Mouse (Mus musculus) heart, embryonic 13.5 days (tissue): Measurements from ENCODE around the gene Uck1. TPM values are rescaled to one million over a fixed set of nuclear protein-coding genes. Genes with fewer than 3 reads are reported as not detected.

Source experiments
- ATAC-seq: fragments of 200-750 bp; cut with Nextera tagmentation; 2 replicates; pipeline ENCODE4 v1.8.0; 2017; ENCODE audit warnings: moderate TSS enrichment; ENCODE audit not compliant: insufficient number of reproducible peaks, low FRiP score, low TSS enrichment; ENCODE audit errors: extremely low read depth
- H3K27ac ChIP-seq: fragments of 300-500 bp; sonication (generic); replicated peaks from 2 replicates; pipeline ENCODE4 v1.5.1; 2015; ENCODE audit warnings: moderate library complexity, mild to moderate bottlenecking, inconsistent platforms
- H3K27me3 ChIP-seq: fragments of 300-500 bp; sonication (generic); replicated peaks from 2 replicates; pipeline ENCODE4 v1.6.1; 2015; ENCODE audit warnings: mild to moderate bottlenecking, inconsistent platforms
- H3K36me3 ChIP-seq: fragments of 300-500 bp; sonication (generic); 2 replicates; pipeline ENCODE4 v1.6.1; 2015; ENCODE audit warnings: mild to moderate bottlenecking, inconsistent platforms
- H3K4me1 ChIP-seq: fragments of 300-500 bp; sonication (generic); 2 replicates; pipeline ENCODE4 v1.6.1; 2015; ENCODE audit warnings: inconsistent platforms
- H3K4me2 ChIP-seq: fragments of 300-500 bp; sonication (generic); 2 replicates; pipeline ENCODE4 v1.6.1; 2015; ENCODE audit warnings: inconsistent platforms, mild to moderate bottlenecking, moderate library complexity
- H3K4me3 ChIP-seq: fragments of 300-500 bp; sonication (generic); 2 replicates; pipeline ENCODE4 v1.5.1; 2015; ENCODE audit warnings: moderate library complexity, mild to moderate bottlenecking, inconsistent platforms
- H3K9ac ChIP-seq: fragments of 300-500 bp; sonication (generic); 2 replicates; pipeline ENCODE4 v1.6.1; 2015; ENCODE audit warnings: inconsistent platforms, mild to moderate bottlenecking, moderate library complexity
- H3K9me3 ChIP-seq: fragments of 300-500 bp; sonication (generic); 2 replicates; pipeline ENCODE4 v1.6.1; 2016; ENCODE audit warnings: inconsistent platforms
- WGBS: fragments of 180-500 bp; shearing (Covaris S2); methylation state at CpG from one replicate; pipeline ENCODE4 v1.1.7; 2015; ENCODE audit warnings: mixed read lengths; 5-methylcytosine and 5-hydroxymethylcytosine counted together
- polyA plus RNA-seq: library from polyadenylated mRNA; unstranded; fragments of >200 nt; fragmentation: Nextera tagmentation; extraction: Ambion mirVana; gene quantifications from 2 replicates; pipeline ENCODE4 v1.2.1, GENCODE M21; 2015

The Uck1 gene
- polyA plus RNA-seq, 1 experiment from 2014 or later = 45.3 TPM

GRCm38 (mm10) chr2:32218541-32219334 is 41.2 kb downstream of the Uck1 start:
- Histone ChIP-seq H3K4me1 (no peaks in the 10 kb centered on the region), H3K9me3 (no peaks in the 10 kb centered on the region), H3K4me3 (no peak overlapping the region), H3K36me3 (peaks cover 100% of the 10 kb centered on the region), H3K27ac (no peak overlapping the region), H3K9ac (no peak overlapping the region), H3K27me3 (no peaks in the 10 kb centered on the region), H3K4me2 (no peak overlapping the region)
- ATAC-seq = no peak
- WGBS = 86% methylated on average over 11 of the region's 11 CpGs

GRCm38 (mm10) chr2:32218113-32218512 is 41.8 kb downstream of the Uck1 start:
- H3K36me3 ChIP-seq = peaks cover 100% of the 10 kb centered on the region
- H3K4me1 ChIP-seq = no peaks in the 10 kb centered on the region
- no peak overlapping the region for H3K9ac ChIP-seq
- ATAC-seq = no peak
- no peak overlapping the region for H3K27ac ChIP-seq
- WGBS = 84% methylated on average over 5 of the region's 5 CpGs
- H3K27me3 ChIP-seq = no peaks in the 10 kb centered on the region
- H3K4me2 ChIP-seq = no peak overlapping the region
- no peak overlapping the region for H3K4me3 ChIP-seq
- H3K9me3 ChIP-seq = no peaks in the 10 kb centered on the region

- peaks cover 100% of the 10 kb centered on the region for H3K36me3 ChIP-seq
- H3K27me3 ChIP-seq = no peaks in the 10 kb centered on the region
- no peaks in the 10 kb centered on the region for H3K4me1 ChIP-seq
- H3K9ac ChIP-seq = no peak overlapping the region
- ATAC-seq = no peak
- no peaks in the 10 kb centered on the region for H3K9me3 ChIP-seq
- no peak overlapping the region for H3K27ac ChIP-seq
- no peak overlapping the region for H3K4me2 ChIP-seq
- H3K4me3 ChIP-seq = no peak overlapping the region
- 79% methylated on average over 8 of the region's 8 CpGs for WGBS
These were observed 42.3 kb downstream of the Uck1 start for GRCm38 (mm10) chr2:32217656-32218055.

- Histone ChIP-seq H3K4me2 (no peak overlapping the region), H3K36me3 (peaks cover 100% of the 10 kb centered on the region), H3K4me3 (no peak overlapping the region), H3K4me1 (no peaks in the 10 kb centered on the region), H3K27ac (no peak overlapping the region), H3K9ac (no peak overlapping the region), H3K27me3 (no peaks in the 10 kb centered on the region), H3K9me3 (no peaks in the 10 kb centered on the region)
- 79% methylated on average over 10 of the region's 10 CpGs for WGBS
- ATAC-seq = no peak
These were observed 43.5 kb downstream of the Uck1 start for GRCm38 (mm10) chr2:32216506-32216905.

GRCm38 (mm10) chr2:32215576-32215975 is 44.4 kb downstream of the Uck1 start:
- no peak for ATAC-seq
- no peaks in the 10 kb centered on the region for H3K27me3 ChIP-seq
- H3K9ac ChIP-seq = no peak overlapping the region
- peaks cover 100% of the 10 kb centered on the region for H3K36me3 ChIP-seq
- H3K4me1 ChIP-seq = no peaks in the 10 kb centered on the region
- WGBS = 86% methylated on average over 10 of the region's 10 CpGs
- no peak overlapping the region for H3K4me2 ChIP-seq
- no peak overlapping the region for H3K4me3 ChIP-seq
- no peak overlapping the region for H3K27ac ChIP-seq
- no peaks in the 10 kb centered on the region for H3K9me3 ChIP-seq

- Histone ChIP-seq H3K9ac (no peak overlapping the region), H3K27ac (no peak overlapping the region), H3K4me1 (no peaks in the 10 kb centered on the region), H3K4me2 (no peak overlapping the region), H3K36me3 (peaks cover 100% of the 10 kb centered on the region), H3K27me3 (no peaks in the 10 kb centered on the region), H3K9me3 (no peaks in the 10 kb centered on the region), H3K4me3 (no peak overlapping the region)
- 49% methylated on average over 10 of the region's 10 CpGs for WGBS
- ATAC-seq = no peak
These were observed 47.0 kb downstream of the Uck1 start for GRCm38 (mm10) chr2:32213000-32213399.

GRCm38 (mm10) chr2:32211689-32212088 is 48.3 kb downstream of the Uck1 start:
- H3K4me2 ChIP-seq = no peak overlapping the region
- no peak overlapping the region for H3K27ac ChIP-seq
- no peak overlapping the region for H3K4me3 ChIP-seq
- peaks cover 100% of the 10 kb centered on the region for H3K36me3 ChIP-seq
- no peaks in the 10 kb centered on the region for H3K9me3 ChIP-seq
- H3K9ac ChIP-seq = no peak overlapping the region
- no peaks in the 10 kb centered on the region for H3K4me1 ChIP-seq
- WGBS = 89% methylated on average over 8 of the region's 8 CpGs
- ATAC-seq = no peak
- H3K27me3 ChIP-seq = no peaks in the 10 kb centered on the region

GRCm38 (mm10) chr2:32207682-32208081 is 52.3 kb downstream of the Uck1 start:
- Histone ChIP-seq H3K36me3 (peaks cover 100% of the 10 kb centered on the region), H3K27me3 (no peaks in the 10 kb centered on the region), H3K4me3 (no peak overlapping the region), H3K27ac (no peak overlapping the region), H3K4me2 (no peak overlapping the region), H3K9me3 (no peaks in the 10 kb centered on the region), H3K4me1 (no peaks in the 10 kb centered on the region), H3K9ac (no peak overlapping the region)
- no peak for ATAC-seq
- WGBS = 89% methylated on average over 1 of the region's 1 CpGs

Other genes starting within 250 kb of the Uck1 start
- gene Fam78a, start 175.3 kb downstream of the Uck1 start, polyA plus RNA-seq = 29.3 and 32.8 TPM in 2 replicates
- 13.9 and 14.2 TPM in 2 replicates for gene Plpp7, start 164.6 kb downstream of the Uck1 start, polyA plus RNA-seq
- gene Prrc2b, start 109.1 kb downstream of the Uck1 start, polyA plus RNA-seq = 24.5 and 25.1 TPM in 2 replicates
- 16.0 and 18.8 TPM in 2 replicates for gene Pomt1, start 23.6 kb downstream of the Uck1 start, polyA plus RNA-seq
- 22.0 and 22.2 TPM in 2 replicates for gene Golga2, start 27.2 kb upstream of the Uck1 start, polyA plus RNA-seq
- gene Swi5, start 27.9 kb upstream of the Uck1 start, polyA plus RNA-seq = 286 and 336 TPM in 2 replicates
- 32.9 and 35.2 TPM in 2 replicates for gene Ciz1, start 92.2 kb upstream of the Uck1 start, polyA plus RNA-seq
- gene Dnm1, start 93.2 kb upstream of the Uck1 start, polyA plus RNA-seq = 3.4 and 4.5 TPM in 2 replicates
- gene 1110008P14Rik, start 121.8 kb upstream of the Uck1 start, polyA plus RNA-seq = 47.5 and 49.0 TPM in 2 replicates
- gene Lcn2, start 128.1 kb upstream of the Uck1 start, polyA plus RNA-seq = 0.91 and 0.98 TPM in 2 replicates
- gene Ptges2, start 135.7 kb upstream of the Uck1 start, polyA plus RNA-seq = 35.3 and 36.1 TPM in 2 replicates
- 4.2 and 5.0 TPM in 2 replicates for gene Naif1, start 190.3 kb upstream of the Uck1 start, polyA plus RNA-seq
- 10.7 and 10.9 TPM in 2 replicates for gene Slc25a25, start 191.3 kb upstream of the Uck1 start, polyA plus RNA-seq